In the genomic region with DNA sequence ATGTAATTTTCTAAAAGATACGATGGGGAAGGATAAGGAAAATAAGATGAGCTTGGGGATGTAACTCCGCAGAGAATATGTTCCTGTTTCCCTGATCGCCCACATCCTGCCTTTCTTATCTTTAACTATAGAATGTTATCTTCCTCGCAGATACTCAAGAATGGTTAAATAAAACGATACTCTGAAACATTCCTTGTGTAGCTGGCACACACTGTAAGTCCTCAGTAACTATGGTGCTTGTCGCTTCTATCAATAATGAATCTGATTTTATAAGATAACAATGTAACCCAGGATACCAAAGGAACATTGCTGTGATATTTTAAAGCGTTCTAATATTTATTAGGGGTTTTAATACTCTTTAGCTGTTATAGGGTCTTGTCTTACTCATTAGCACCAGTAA, we compare ENCODE assay signal across 15 mouse cellular contexts.
"Had no signal": no experiment of that assay in that cellular context is flagged by ENCODE, and none has a peak within 500 bp of the region (broad histone marks: within the 10 kb centered on the region; RNA-seq: fewer than 3 reads in every experiment).

No protein-coding gene starts in this region.

- DNase-seq: cerebellum, adult 9-11 months; cerebellum, postnatal 10 days; cerebellum, postnatal 14 days; cerebellum, postnatal 25 days; cerebellum, postnatal 36 days; embryo, embryonic 11 days; forebrain, postnatal 0 days; gastrocnemius, adult 2 months; gastrocnemius, postnatal 10 days; gastrocnemius, postnatal 14 days; gastrocnemius, postnatal 25 days; gastrocnemius, postnatal 36 days; heart, adult 11 months; heart, adult 18-20 months; heart, adult 2 months had no signal
